Mouse (Mus musculus) urinary bladder, postnatal 10 days (tissue): ENCODE data around the gene Esd.

Source experiments
- DNase-seq: peaks from one replicate; pipeline ENCODE4 v3.0.0; 2022; ENCODE audit warnings: low spot score

The Esd gene

DNA sequence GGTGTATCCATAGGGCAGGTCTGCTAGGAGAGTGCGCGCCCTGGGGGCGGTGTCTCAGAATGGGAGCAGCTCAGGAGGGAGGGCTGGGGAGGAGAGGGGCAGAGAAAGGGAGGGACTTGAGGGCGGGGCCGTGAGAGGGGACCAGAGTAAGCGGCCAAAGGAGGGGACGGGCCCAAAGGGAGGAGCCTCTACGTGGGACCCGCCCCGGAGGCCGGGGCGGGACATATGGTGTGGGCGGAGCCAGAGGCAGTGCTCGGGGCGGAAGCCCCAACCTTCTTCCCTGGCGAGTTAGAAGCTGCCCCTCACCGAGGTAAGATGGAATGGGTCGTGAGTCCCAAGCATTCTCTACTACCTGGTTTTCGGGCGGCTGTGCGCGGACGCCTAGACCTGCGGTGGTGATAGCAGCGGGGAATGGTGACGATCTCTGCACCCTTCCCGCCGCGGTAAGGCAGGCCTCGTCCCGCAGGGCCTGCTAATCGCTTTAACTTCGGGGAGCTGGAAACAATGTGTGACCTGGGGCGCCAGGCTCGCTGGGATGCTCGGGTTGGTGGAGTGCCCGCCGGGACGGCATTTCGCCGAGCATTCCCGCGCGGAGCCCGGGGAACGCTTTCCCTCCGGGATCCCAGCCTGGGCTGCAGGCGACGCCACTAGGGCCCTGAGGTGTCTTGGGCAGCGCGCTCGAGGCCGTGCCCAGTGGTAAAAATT, at the start of gene Esd:
TSS of gene Esd (plus strand) at position 219 of the 705 bp plus-strand sequence.
- peak; percentile 61 for DNase-seq

- no peak for DNase-seq
Observed at GRCm38 (mm10) chr14:74684298-74684978, 47.7 kb upstream of the Esd start.

- DNase-seq: no peak
Observed at GRCm38 (mm10) chr14:74691963-74692362, 40.1 kb upstream of the Esd start.

- no peak for DNase-seq
Observed at GRCm38 (mm10) chr14:74696766-74697165, 35.3 kb upstream of the Esd start.

DNA sequence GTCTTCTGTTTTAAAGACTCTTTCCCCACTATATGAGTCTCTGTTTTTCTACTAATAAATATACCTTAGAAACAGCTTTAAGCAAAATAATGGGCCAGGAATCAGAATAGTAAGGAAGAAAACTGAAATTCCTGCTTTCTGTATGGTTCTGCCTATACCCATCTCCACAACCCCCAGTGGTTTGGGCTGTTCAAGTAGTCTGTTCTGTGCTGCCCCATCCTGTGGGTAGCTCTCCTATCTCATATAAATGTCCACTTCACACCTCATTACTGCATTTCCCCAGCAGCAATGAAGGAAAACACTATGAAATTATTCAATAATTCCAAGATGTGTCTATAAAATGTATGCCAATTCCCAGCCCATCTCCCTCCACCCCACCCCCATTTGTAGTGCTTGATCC, 34.7 kb upstream of the Esd start:
- no peak for DNase-seq

GRCm38 (mm10) chr14:74699241-74699640, 32.9 kb upstream of the Esd start:
- no peak for DNase-seq

DNA sequence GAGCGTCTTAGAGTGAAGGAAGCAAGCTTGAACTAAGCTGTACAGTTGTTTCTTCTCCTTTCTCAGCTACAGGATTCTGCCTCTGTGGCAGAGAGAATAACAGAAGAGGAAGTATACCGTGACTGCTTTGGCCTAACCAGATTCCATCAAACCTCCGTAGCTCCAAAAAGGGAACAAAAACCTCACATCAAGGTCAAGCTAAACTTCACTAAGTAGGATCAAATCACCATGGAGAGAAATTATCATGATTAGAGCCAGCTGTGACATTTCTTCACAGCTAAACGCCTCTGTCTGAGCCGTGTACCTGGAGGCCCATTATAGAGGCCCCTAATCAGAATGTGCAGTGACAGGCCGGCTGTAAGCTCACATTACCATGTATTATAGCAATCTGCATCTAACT, 28.2 kb upstream of the Esd start:
- no peak for DNase-seq

- DNase-seq: no peak
Observed at GRCm38 (mm10) chr14:74709054-74709453, 23.0 kb upstream of the Esd start.

DNA sequence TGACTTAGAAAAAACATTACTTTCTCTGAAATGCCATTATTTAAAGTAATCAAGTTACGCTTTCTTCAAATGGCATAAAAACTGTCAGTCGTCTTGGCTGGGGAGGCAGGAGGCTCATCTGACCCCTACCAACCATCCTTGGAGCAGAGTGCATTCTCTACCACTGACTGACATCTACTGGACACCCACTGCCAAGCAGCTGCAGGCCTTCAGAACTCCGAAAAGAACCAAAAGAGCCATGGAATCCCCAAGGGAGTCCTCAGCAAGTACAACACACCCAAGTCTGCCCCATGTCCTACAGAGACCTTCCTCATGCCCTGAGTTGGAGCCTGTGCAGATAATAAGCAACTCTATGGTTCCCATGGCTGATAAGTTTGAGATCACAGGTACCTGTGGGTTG, 8.6 kb upstream of the Esd start:
- DNase-seq: no peak

GRCm38 (mm10) chr14:74731221-74732078, 647 bp upstream of the Esd start:
- DNase-seq: no peak

DNA sequence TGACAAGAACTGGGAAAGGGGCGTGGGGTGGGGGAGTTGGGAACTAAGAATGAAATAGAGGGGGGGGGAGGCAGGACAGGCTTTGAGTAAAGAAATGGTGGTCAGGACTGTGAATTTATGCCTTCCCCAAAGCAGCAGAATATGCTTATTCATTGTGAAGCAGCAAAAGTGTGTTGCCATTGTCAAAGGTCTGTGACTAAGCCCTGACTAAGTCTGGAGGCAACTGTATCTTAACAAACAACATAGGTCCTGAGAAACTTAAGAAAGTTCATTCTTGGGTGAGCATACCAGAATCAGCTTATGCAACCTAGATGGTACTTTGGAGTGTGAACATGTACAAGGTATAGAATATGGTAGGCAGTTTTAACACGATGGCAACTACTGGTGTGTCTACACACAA, 1.3 kb downstream of the Esd start:
- no peak for DNase-seq

- DNase-seq: no peak
Observed at GRCm38 (mm10) chr14:74735471-74735870, 3.4 kb downstream of the Esd start.

DNA sequence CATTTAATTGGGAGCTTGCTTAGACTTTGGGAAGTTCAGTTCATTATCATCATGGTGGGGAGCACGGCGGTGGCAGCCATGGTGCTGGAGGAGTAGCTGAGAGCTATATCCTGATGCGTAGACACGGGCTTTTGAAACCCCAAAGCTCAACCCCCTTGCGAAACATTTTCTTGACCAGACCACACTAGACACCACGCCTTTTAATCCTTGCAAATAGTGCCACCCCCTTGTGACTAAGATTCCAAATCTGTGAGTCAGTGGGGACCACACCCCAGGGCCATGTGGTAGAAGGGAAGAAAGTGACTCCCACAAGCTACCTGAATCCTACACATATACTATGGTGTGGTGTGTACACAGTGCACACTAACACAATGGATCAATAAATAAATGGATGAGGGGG, 4.8 kb downstream of the Esd start:
- no peak for DNase-seq

- DNase-seq: peak; percentile 31
Observed at GRCm38 (mm10) chr14:74764191-74764918, 32.3 kb downstream of the Esd start.

- DNase-seq: no peak
Observed at GRCm38 (mm10) chr14:74767892-74768291, 35.8 kb downstream of the Esd start.

DNA sequence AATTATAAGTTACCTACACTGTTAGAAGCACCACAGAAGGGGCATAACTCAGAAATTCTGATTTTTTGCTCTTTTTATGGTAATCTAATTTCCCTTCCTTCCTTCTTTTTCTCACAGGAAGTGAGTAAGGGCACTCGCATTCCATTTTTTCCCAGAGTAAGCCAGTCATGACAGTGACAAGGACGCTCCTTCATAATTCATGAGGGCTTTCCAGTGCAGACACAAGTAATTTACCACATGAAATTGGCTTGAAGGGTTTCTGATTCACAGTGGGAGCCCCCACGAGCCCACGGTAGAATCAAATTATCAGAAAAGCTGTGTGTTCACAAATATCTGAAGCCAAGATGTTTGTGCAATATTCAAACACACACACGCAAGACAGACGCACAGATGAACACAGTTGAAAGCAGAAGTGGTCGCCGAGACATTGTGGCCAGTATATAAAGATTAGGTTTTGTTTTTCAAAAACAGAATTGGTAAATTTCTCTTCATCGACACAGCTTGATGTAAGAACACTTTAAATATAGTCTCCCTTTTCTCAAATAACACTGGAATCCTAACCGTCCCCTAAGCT, 42.0 kb downstream of the Esd start:
- DNase-seq: no peak

GRCm38 (mm10) chr14:74784243-74784934, 52.3 kb downstream of the Esd start:
- DNase-seq: no peak

- no peak for DNase-seq
Observed at GRCm38 (mm10) chr14:74787717-74788116, 55.6 kb downstream of the Esd start.

DNA sequence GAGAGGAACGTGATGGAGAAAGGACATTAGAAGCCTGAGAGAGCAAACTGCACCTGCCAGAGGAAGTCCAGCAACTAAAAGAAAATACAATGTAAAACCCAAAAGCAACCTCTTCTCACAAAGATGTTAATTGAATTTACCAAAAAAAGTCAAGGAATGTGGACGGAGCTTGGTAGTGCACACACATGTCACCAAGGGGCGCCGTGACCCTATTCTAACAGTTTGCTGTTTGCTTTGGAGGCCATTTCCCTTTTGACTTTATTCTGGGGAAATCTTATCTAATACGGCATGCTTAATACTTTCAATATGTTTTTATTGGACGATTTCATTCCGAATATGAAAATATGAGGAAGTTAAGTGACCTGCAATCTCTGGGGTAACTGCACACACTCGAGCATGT, 56.7 kb downstream of the Esd start:
- no peak for DNase-seq

DNA sequence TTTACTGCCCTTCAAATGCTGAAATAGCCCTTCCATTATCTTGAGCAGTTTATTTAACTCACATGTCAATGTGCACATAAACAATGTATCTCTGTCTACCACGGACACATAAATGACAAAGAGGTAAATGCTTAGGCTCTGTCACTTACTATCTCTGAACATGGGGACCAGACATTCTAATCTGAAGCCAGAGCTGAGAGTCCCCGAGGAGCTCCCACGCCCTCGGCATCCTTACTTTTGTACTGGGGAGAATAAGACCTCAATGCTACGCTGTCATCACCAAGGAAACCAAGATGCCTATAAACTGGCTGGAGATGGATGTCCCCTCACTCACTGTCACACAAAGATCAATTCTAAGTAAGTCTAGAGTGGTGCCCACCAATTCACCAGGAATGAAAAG, 58.4 kb downstream of the Esd start:
- DNase-seq: no peak

- DNase-seq: no peak
Observed at GRCm38 (mm10) chr14:74792793-74793192, 60.7 kb downstream of the Esd start.
